Mouse (Mus musculus): ENCODE data around the gene Pip4k2a.

DNA sequence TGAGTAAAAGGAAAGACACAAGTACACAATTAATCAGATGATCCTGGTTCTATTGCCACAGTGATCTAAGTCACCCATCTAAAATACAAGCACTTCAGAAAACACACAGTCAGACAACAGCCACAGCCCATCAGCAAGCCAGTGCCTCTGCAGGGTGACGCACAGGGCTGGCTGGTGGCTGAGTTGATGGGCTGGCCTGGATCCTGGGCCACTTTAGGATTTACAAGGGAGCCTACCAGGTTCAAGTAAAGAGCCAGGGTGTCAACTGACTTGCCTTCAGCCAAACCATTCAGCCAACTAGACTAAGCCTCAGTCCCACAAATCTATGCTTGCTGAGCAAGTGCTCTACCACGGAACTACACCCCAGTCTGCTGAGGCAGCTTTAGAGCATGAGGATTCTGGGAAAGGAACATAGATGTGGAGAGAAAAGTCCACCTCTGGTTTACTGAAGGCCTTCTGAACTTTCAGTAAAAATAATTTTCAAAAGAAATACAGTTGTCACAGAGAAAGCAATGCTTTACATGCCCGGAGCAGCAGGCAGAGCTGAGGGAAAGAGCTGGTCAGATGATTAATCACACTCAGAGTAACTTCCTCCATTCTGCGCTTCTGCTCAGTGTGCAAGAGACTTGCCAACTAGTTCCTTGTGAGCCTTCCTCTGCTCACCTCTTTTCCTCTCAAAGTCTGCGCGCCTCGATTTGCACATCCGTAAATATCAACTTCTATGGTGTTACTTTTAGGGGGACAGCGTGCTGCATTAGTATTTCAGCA lies 94.4 kb downstream of the Pip4k2a start:
- TF ChIP-seq CTCF (IDR thresholded peaks at IDR 0.05; ENCODE audit: borderline replicate concordance, insufficient read depth, low read depth, low read length) (no peak), POLR2A (IDR thresholded peaks at IDR 0.05; ENCODE audit: borderline replicate concordance, insufficient read depth, low read length) (no peak)
